Mouse (Mus musculus): ENCODE measurements at regions not wholly inside any gene's neighbourhood (a gene's known extent, or its start where the extent isn't known, plus 50 kb on each side); places are given as distances from the start of the nearest gene placed in this dataset.

- H3K9ac ChIP-seq, result no peak overlapping the region
- H3K4me3 ChIP-seq, result no peak overlapping the region
- peaks cover 4% of the 10 kb centered on the region; the same call in 1 of the 2 replicates for H3K4me1 ChIP-seq
- H3K4me2 ChIP-seq, result no peak overlapping the region
- no peaks in the 10 kb centered on the region for H3K27me3 ChIP-seq
- H3K36me3 ChIP-seq, result no peaks in the 10 kb centered on the region
- ATAC-seq (ENCODE audit: borderline replicate concordance, extremely low read depth, low FRiP score, low TSS enrichment), result no peak
- H3K27ac ChIP-seq, result no peak overlapping the region
- 47% methylated on average over 4 of the region's 4 CpGs for WGBS
- H3K9me3 ChIP-seq, result no peaks in the 10 kb centered on the region
Measured at GRCm38 (mm10) chr14:73435839-73436238, 50.8 kb upstream of the Itm2b start.
